Mouse (Mus musculus): ENCODE data around the gene Rasl11b.

DNA sequence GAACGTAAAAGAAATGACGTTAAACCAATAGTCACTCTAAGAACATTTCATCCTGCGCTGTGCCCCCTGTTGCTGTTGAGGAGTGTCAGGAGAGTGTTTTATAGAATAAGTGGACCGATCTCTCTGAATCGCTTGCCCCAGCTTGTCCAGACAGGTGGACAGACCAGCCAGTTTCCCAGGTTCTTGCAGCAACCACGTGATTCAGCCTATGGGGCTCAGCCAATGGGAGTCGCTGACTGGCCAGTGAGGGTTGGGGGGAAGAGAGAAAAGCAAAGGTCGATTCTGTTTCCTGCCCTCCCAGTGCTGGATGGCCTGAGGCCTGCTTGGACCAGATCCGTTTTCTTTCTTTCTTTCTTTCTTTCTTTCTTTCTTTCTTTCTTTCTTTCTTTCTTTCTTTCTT, 23.3 kb upstream of the Rasl11b start:
- TF ChIP-seq POLR2A (IDR thresholded peaks at IDR 0.05; ENCODE audit: extremely low read depth, insufficient read depth, low read length) (no peak), CTCF (IDR thresholded peaks at IDR 0.05; ENCODE audit: low read depth, low read length) (no peak)

Data from liver, adult 2 months (tissue).